Mouse (Mus musculus) liver, adult 2 months (tissue): Measurements from ENCODE around the gene Ubtd2. TPM values are rescaled to one million over a fixed set of nuclear protein-coding genes. Genes with fewer than 3 reads are reported as not detected.
"Not testable (repeated sequence)": the region's sequence is repeated elsewhere in the genome, so short reads cannot be mapped to it uniquely, and the experiment has no call there.

Source experiments
- DNase-seq: peaks from one replicate; pipeline ENCODE4 v3.0.0-alpha.2; 2011; ENCODE audit warnings: low read depth, low spot score; ENCODE audit errors: extremely low read depth
- H3K27ac ChIP-seq: fragments of 200-500 bp; replicated peaks from 2 replicates; pipeline ENCODE4 v1.5.1; 2012; ENCODE audit warnings: low read depth, mild to moderate bottlenecking, control low read depth, inconsistent platforms, low read length; ENCODE audit not compliant: insufficient read depth
- H3K27me3 ChIP-seq: fragments of 200-500 bp; 2 replicates; pipeline ENCODE4 v1.6.1; 2012; ENCODE audit warnings: mild to moderate bottlenecking, moderate library complexity, low read length, inconsistent platforms; ENCODE audit not compliant: control insufficient read depth, insufficient read depth
- H3K36me3 ChIP-seq: fragments of 200-500 bp; 2 replicates; pipeline ENCODE4 v1.6.1; 2012; ENCODE audit warnings: low read length, inconsistent platforms; ENCODE audit not compliant: control insufficient read depth, insufficient read depth
- H3K4me1 ChIP-seq: fragments of 200-500 bp; 2 replicates; pipeline ENCODE4 v1.6.1; 2011; ENCODE audit warnings: low read length; ENCODE audit not compliant: control insufficient read depth, insufficient read depth
- H3K4me3 ChIP-seq: fragments of 200-500 bp; 2 replicates; pipeline ENCODE4 v1.5.1; 2011; ENCODE audit warnings: low read depth, mild to moderate bottlenecking, control low read depth, low read length, moderate library complexity; ENCODE audit not compliant: insufficient read depth
- H3K79me2 ChIP-seq: fragments of 200-500 bp; 2 replicates; pipeline ENCODE4 v1.6.1; 2012; ENCODE audit warnings: inconsistent platforms, mild to moderate bottlenecking, low read length, moderate library complexity; ENCODE audit not compliant: control insufficient read depth, insufficient read depth
- H3K9ac ChIP-seq: fragments of 200-500 bp; 2 replicates; pipeline ENCODE4 v1.6.1; 2012; ENCODE audit warnings: low read depth, mild to moderate bottlenecking, control low read depth, inconsistent platforms, low read length
- CTCF ChIP-seq: fragments of 200-500 bp; IDR thresholded peaks from 2 replicates; pipeline ENCODE4 v1.5.1; 2011; ENCODE audit warnings: low read depth, low read length, control low read depth
- POLR2A ChIP-seq: fragments of 200-500 bp; IDR thresholded peaks from 2 replicates; pipeline ENCODE4 v1.6.1; 2011; ENCODE audit warnings: low read length, control low read depth; ENCODE audit not compliant: insufficient read depth; ENCODE audit errors: extremely low read depth
- WGBS: fragments of 180-500 bp; shearing (Covaris S2); methylation state at CpG from one replicate; pipeline ENCODE4 v1.1.7; 2018; 5-methylcytosine and 5-hydroxymethylcytosine counted together
- polyA plus RNA-seq: library from polyadenylated mRNA; depleted of rRNA; stranded (reverse); fragments of >200 nt; gene quantifications from 2 replicates; pipeline ENCODE4 v1.2.3, GENCODE M21; 2012
- total RNA-seq: library from RNA; depleted of rRNA; stranded (reverse); fragments of >200 nt; gene quantifications from 2 replicates; pipeline ENCODE4 v1.2.3, GENCODE M21; 2014

Ubtd2 gene
- total and polyA plus RNA-seq, 2 experiments: 1.5 to 1.8 TPM

GRCm38 (mm10) chr11:32499931-32500330 lies 44.8 kb downstream of the Ubtd2 start:
- no peak for TF ChIP-seq CTCF
- no peak for TF ChIP-seq POLR2A
- WGBS: 96% methylated on average over 4 of the region's 4 CpGs
- Histone ChIP-seq H3K79me2 (no peaks in the 10 kb centered on the region), H3K4me3 (no peak overlapping the region), H3K9ac (no peak overlapping the region), H3K4me1 (no peaks in the 10 kb centered on the region), H3K27me3 (no peaks in the 10 kb centered on the region), H3K36me3 (no peaks in the 10 kb centered on the region), H3K27ac (no peak overlapping the region)
- no peak for DNase-seq

- H3K4me3 ChIP-seq: no peak overlapping the region
- no peak for DNase-seq
- no peak overlapping the region for H3K27ac ChIP-seq
- H3K27me3 ChIP-seq: no peaks in the 10 kb centered on the region
- H3K36me3 ChIP-seq: no peaks in the 10 kb centered on the region
- H3K9ac ChIP-seq: no peak overlapping the region
- no peaks in the 10 kb centered on the region for H3K79me2 ChIP-seq
- H3K4me1 ChIP-seq: 0 out of 2 replicates have a peak, but pooled peaks cover 2% of the 10 kb centered on the region
- WGBS: 95% methylated on average over 2 of the region's 2 CpGs
- no peak for TF ChIP-seq CTCF
- no peak for TF ChIP-seq POLR2A
Measured at GRCm38 (mm10) chr11:32503711-32504110, 48.5 kb downstream of the Ubtd2 start.

GRCm38 (mm10) chr11:32505091-32505739 lies 50.0 kb downstream of the Ubtd2 start:
- no peak overlapping the region for H3K4me3 ChIP-seq
- H3K79me2 ChIP-seq: no peaks in the 10 kb centered on the region
- no peak for TF ChIP-seq POLR2A
- TF ChIP-seq CTCF: no peak
- H3K36me3 ChIP-seq: no peaks in the 10 kb centered on the region
- WGBS: 33% methylated on average over 7 of the region's 7 CpGs
- peak; percentile 66 for DNase-seq
- H3K9ac ChIP-seq: no peak overlapping the region
- H3K27me3 ChIP-seq: no peaks in the 10 kb centered on the region
- H3K4me1 ChIP-seq: 0 out of 2 replicates have a peak, but pooled peaks cover 2% of the 10 kb centered on the region
- no peak overlapping the region for H3K27ac ChIP-seq

- no peak overlapping the region for H3K4me3 ChIP-seq
- H3K36me3 ChIP-seq: no peaks in the 10 kb centered on the region
- TF ChIP-seq POLR2A (no peak), CTCF (no peak)
- H3K27ac ChIP-seq: no peak overlapping the region
- H3K9ac ChIP-seq: no peak overlapping the region
- H3K27me3 ChIP-seq: no peaks in the 10 kb centered on the region
- H3K79me2 ChIP-seq: no peaks in the 10 kb centered on the region
- DNase-seq: no peak
- H3K4me1 ChIP-seq: no peaks in the 10 kb centered on the region
- WGBS: 85% methylated on average over 1 of the region's 1 CpGs
Measured at GRCm38 (mm10) chr11:32510930-32511329, 55.8 kb downstream of the Ubtd2 start.

- not testable (repeated sequence) for H3K36me3 ChIP-seq, H3K9ac ChIP-seq, H3K4me1 ChIP-seq, H3K27ac ChIP-seq, H3K4me3 ChIP-seq, DNase-seq, H3K79me2 ChIP-seq, H3K27me3 ChIP-seq
- WGBS: 87% methylated on average over 4 of the region's 5 CpGs
Measured at GRCm38 (mm10) chr11:32514853-32515252, 59.7 kb downstream of the Ubtd2 start.

- H3K9ac ChIP-seq: no peak overlapping the region
- H3K36me3 ChIP-seq: no peaks in the 10 kb centered on the region
- TF ChIP-seq POLR2A (no peak), CTCF (no peak)
- no peak overlapping the region for H3K4me3 ChIP-seq
- H3K4me1 ChIP-seq: no peaks in the 10 kb centered on the region
- DNase-seq: no peak
- no peaks in the 10 kb centered on the region for H3K79me2 ChIP-seq
- 95% methylated on average over 12 of the region's 12 CpGs for whole genome bisulfite sequencing
- no peaks in the 10 kb centered on the region for H3K27me3 ChIP-seq
- no peak overlapping the region for H3K27ac ChIP-seq
Measured at GRCm38 (mm10) chr11:32516091-32516490, 60.9 kb downstream of the Ubtd2 start.
